Mouse (Mus musculus): ENCODE measurements around the gene Cdc45.

DNA sequence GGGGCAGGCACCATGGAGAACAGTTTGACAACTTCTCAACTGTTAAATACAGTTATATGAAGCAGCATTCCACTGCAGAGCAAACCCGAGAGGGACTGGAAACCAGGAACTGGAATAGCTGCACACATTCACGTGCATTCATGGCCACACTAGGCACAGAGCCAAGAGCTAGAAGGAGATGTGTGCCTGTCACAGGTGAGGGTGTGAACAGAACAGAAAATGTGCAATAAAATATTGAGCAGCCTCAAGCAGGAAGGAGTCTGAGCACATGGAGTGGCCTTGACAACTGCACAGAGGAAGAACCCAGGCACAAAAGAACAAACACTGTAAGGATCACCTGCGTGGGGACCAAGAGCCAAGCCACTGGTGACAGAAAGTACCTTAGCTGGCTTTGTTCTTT lies 81.1 kb downstream of the Cdc45 start:
- TF ChIP-seq CTCF (IDR thresholded peaks at IDR 0.05; ENCODE audit: low read depth, low read length), result no peak
- TF ChIP-seq POLR2AphosphoS5 (IDR thresholded peaks at IDR 0.05; ENCODE audit: insufficient replicate concordance, low read depth, low read length), result no peak

Measured in G1E (cell line).